Mouse (Mus musculus) cortical plate, adult 2 months (tissue): Measurements from ENCODE around the gene Pla2g4c.
A peak's percentile ranks its signal among the peaks of the same experiment; 100 is the strongest.

Experiments
- CTCF ChIP-seq: fragments of 200-500 bp; IDR thresholded peaks from 2 replicates; pipeline ENCODE4 v1.5.1; 2011; ENCODE audit warnings: mild to moderate bottlenecking, control low read depth, low read length; ENCODE audit not compliant: insufficient read depth; ENCODE audit errors: extremely low read depth
- POLR2A ChIP-seq: fragments of 200-500 bp; IDR thresholded peaks from 2 replicates; pipeline ENCODE4 v1.6.1; 2011; ENCODE audit warnings: mild to moderate bottlenecking, low read length, control low read depth; ENCODE audit not compliant: insufficient read depth; ENCODE audit errors: extremely low read depth

DNA sequence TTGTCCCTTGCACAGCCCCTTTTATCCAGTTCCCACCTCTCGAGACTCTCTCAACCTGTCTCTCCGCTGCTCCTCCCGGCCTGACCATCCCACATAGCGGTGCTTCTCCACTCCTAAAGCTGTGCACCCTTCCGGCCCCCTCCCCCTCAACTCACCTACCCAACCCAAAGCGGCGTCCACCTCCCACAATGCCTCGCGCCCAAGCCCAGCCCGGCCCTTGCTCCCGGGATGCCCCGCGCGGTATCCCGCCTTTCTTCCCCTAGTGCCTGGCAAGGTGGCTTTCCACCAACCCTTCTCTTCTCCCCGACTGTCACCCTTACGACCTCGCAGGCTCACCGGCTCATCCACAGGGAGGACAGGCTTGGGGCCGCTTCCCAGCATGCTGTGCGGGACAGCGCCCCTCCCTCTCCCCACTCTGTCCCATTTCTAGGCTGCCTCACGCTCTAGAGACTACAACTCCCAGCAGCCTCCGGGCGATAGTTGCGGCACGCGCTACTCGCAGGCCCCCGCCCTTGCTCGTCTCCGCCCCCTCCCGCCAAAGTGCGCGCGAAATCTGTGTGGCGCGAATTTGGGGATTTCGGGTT lies 46.1 kb upstream of the Pla2g4c start, which contains the start of gene Zswim9:
- TF ChIP-seq CTCF (no peak), POLR2A (0 out of 2 replicates have a peak, but pooled peaks have one; percentile 11)
